Mouse (Mus musculus): ENCODE data around the gene Pnma3. TPM values are rescaled to one million over a fixed set of nuclear protein-coding genes. Genes with fewer than 3 reads are reported as not detected.
"Not testable (repeated sequence)": the region's sequence is repeated elsewhere in the genome, so short reads cannot be mapped to it uniquely, and the experiment has no call there.

Pnma3 gene
- polyA plus RNA-seq, 1 experiment from 2014 or later = 0.11 TPM

DNA sequence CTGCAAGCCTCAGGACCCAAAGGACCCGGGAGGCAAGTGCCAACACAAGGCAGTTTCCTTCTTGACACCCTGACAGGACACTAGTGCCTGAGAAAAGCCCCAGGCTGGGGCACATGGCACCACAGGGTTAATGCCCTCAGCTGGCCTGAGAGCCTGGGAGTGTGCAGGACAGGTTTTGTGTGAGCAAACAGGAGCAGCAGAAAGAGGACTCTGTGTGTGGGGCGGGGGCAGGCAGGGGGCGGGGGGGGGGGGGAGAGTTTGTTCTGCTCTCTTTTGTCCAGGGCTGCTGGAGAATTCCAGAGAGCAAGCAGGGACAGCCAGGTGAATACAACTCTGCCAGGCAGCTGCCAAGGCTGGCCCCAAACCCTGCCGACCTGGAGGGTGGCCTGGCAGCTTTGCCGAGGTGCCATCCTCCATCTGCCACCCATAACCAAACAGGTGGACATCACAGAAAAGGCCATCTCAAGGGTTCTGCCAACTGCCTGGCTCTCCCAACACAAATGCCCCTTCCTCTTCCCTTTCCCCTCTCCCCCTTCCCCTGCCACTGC, 2.3 kb downstream of the Pnma3 start:
- not testable (repeated sequence) for H3K27ac ChIP-seq (replicated peaks; ENCODE audit: low read depth, low read length); H3K4me2 ChIP-seq (ENCODE audit: low read depth, low read length); H3K4me1 ChIP-seq (ENCODE audit: control insufficient read depth, insufficient read depth, low read length); ATAC-seq (replicated peaks; ENCODE audit: insufficient number of reproducible peaks, low FRiP score, low TSS enrichment, low read depth); H3K9ac ChIP-seq (replicated peaks; ENCODE audit: low read length); DNase-seq (ENCODE audit: low spot score); H3K27me3 ChIP-seq (ENCODE audit: control insufficient read depth, insufficient read depth, low read length); H3K4me3 ChIP-seq (ENCODE audit: low read depth, low read length); H3K36me3 ChIP-seq (replicated peaks; ENCODE audit: control insufficient read depth, insufficient read depth, low read depth, low read length); H3K9me3 ChIP-seq (replicated peaks; ENCODE audit: control insufficient read depth, low read length)
- no CpG with 5 or more reads among the region's 5 CpGs for WGBS

DNA sequence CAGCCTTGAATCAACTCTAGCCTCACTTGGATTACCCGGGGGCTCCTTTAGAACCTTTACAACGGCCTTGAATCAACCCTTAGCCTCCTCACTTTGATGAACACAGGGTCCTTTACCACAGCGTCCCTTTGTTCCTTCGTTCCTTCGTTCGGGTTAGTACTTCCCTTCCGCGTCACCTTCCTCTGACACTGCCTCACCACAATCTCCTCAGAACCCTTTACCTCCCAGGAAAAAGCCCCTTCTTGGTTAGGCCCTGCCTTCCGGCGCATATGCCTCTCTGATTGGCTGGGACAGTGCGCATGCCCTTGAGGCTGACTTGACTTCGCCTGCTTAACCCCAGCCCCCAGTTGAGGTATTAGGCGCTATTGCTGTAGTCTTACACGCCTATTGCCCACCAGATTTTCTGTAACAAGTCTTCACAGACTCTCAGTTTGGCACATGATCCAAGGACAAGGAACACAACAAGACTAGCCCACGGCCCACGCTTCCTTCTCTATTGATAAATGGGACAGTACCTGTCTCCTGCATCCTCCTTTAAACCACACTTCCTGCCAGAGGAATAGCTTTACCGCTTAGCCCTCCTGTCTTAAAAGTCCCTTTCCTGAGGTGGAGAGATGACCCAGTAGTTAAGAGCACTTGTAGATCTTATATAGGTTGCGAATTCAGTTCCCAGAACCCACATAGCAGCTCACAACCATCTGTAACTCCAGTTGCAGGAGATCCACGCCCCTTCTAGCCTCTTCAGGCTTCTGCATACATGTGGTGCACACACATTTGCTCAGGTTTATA, 17.9 kb downstream of the Pnma3 start, which contains the start of gene Xlr4a:
Xlr4a (minus strand) TSS at position 212 of the 789 bp plus-strand sequence.
- H3K4me2 ChIP-seq (ENCODE audit: low read depth, low read length); H3K27ac ChIP-seq (replicated peaks; ENCODE audit: low read depth, low read length); H3K9me3 ChIP-seq (replicated peaks; ENCODE audit: control insufficient read depth, low read length); H3K9ac ChIP-seq (replicated peaks; ENCODE audit: low read length); H3K4me1 ChIP-seq (ENCODE audit: control insufficient read depth, insufficient read depth, low read length); DNase-seq (ENCODE audit: low spot score); ATAC-seq (replicated peaks; ENCODE audit: insufficient number of reproducible peaks, low FRiP score, low TSS enrichment, low read depth); H3K4me3 ChIP-seq (ENCODE audit: low read depth, low read length); H3K36me3 ChIP-seq (replicated peaks; ENCODE audit: control insufficient read depth, insufficient read depth, low read depth, low read length); H3K27me3 ChIP-seq (ENCODE audit: control insufficient read depth, insufficient read depth, low read length): not testable (repeated sequence)
- WGBS = 80% methylated on average over 17 of the region's 19 CpGs

DNA sequence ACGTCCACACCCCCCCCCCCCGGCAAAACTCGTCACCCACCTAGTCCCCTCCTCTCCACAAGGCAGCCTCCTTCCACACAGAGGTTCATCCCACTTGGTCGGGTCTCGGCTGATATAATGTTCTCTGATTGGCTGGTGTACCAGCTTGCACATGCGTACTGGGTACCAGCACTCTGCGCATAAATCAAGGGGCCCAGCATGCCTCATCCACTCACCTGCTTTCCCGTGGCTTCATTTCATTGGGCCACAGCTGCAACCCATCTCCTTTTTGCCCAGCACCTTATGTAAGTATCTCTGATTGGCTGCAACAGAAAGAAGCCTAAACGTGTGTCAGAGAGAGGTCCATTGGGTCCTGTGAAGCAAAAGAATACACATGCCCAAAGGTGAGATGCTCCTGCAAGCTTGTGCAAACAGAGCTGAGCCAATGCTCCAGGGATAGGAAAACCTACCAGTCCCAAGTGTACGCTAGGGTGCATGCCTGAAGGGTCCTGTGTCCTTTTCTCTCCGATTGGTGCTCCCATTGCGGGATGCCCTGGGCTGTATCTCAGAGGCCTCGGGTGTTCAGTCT, 32.4 kb downstream of the Pnma3 start, which contains the start of gene Xlr3a:
Xlr3a (minus strand) TSS at position 155 of the 568 bp plus-strand sequence.
- ATAC-seq (replicated peaks; ENCODE audit: insufficient number of reproducible peaks, low FRiP score, low TSS enrichment, low read depth) = not testable (repeated sequence)

DNA sequence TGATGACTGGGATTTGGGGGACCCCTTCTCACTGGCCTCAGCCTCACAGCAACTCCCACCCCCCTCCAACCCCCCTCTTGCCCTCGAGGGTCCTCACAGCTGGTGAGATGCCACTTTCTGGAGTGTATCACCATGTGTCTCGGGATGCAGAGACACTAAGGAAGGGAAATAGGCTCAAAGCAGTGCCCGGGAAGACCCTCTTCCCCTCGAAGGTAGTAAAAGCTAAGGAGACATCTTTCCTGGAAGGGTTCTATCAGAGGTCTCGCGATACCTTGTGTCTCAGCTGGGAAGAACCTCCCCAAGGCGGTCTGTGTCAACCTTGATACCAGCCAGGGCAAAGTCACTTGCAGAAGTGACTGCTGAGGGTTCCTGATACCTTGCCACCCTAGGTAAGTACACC, 52.2 kb downstream of the Pnma3 start, which contains the start of gene Gm14685:
Gm14685 (plus strand) TSS at position 301 of the 400 bp plus-strand sequence.
- WGBS = no CpG with 5 or more reads among the region's 7 CpGs
- not testable (repeated sequence) for H3K4me3 ChIP-seq (ENCODE audit: low read depth, low read length)

More for the DNA sequence above, 32.4 kb downstream of the Pnma3 start, which contains the start of gene Xlr3a:
- not testable (repeated sequence) for H3K4me2 ChIP-seq (ENCODE audit: low read depth, low read length); H3K27ac ChIP-seq (replicated peaks; ENCODE audit: low read depth, low read length); H3K9me3 ChIP-seq (replicated peaks; ENCODE audit: control insufficient read depth, low read length); H3K4me3 ChIP-seq (ENCODE audit: low read depth, low read length); H3K4me1 ChIP-seq (ENCODE audit: control insufficient read depth, insufficient read depth, low read length); DNase-seq (ENCODE audit: low spot score); H3K36me3 ChIP-seq (replicated peaks; ENCODE audit: control insufficient read depth, insufficient read depth, low read depth, low read length); H3K27me3 ChIP-seq (ENCODE audit: control insufficient read depth, insufficient read depth, low read length); H3K9ac ChIP-seq (replicated peaks; ENCODE audit: low read length)
- WGBS = 78% methylated on average over 13 of the region's 13 CpGs

More for the DNA sequence above, 52.2 kb downstream of the Pnma3 start, which contains the start of gene Gm14685:
- not testable (repeated sequence) for H3K9ac ChIP-seq (replicated peaks; ENCODE audit: low read length); ATAC-seq (replicated peaks; ENCODE audit: insufficient number of reproducible peaks, low FRiP score, low TSS enrichment, low read depth); H3K4me2 ChIP-seq (ENCODE audit: low read depth, low read length); H3K4me1 ChIP-seq (ENCODE audit: control insufficient read depth, insufficient read depth, low read length); DNase-seq (ENCODE audit: low spot score); H3K36me3 ChIP-seq (replicated peaks; ENCODE audit: control insufficient read depth, insufficient read depth, low read depth, low read length); H3K27me3 ChIP-seq (ENCODE audit: control insufficient read depth, insufficient read depth, low read length); H3K27ac ChIP-seq (replicated peaks; ENCODE audit: low read depth, low read length); H3K9me3 ChIP-seq (replicated peaks; ENCODE audit: control insufficient read depth, low read length)

Other genes starting within 250 kb of the Pnma3 start
- gene Gabrq, start 239.6 kb upstream of the Pnma3 start, polyA plus RNA-seq (2014; fragmentation: Nextera tagmentation; extraction: Ambion mirVana) = 0.25 and 0.29 TPM in 2 replicates
- 114 and 127 TPM in 2 replicates for gene Cetn2, start 146.4 kb upstream of the Pnma3 start, polyA plus RNA-seq (2014; fragmentation: Nextera tagmentation; extraction: Ambion mirVana)
- 37.0 and 42.3 TPM in 2 replicates for gene Nsdhl, start 146.2 kb upstream of the Pnma3 start, polyA plus RNA-seq (2014; fragmentation: Nextera tagmentation; extraction: Ambion mirVana)
- gene Zfp185, start 77.4 kb upstream of the Pnma3 start, polyA plus RNA-seq (2014; fragmentation: Nextera tagmentation; extraction: Ambion mirVana) = 6.5 and 7.0 TPM in 2 replicates
- gene Pnma5, start 27.7 kb upstream of the Pnma3 start, polyA plus RNA-seq (2014; fragmentation: Nextera tagmentation; extraction: Ambion mirVana) = 0.13 TPM in 1 of 2 replicates, not detected in the other
- 0.83 and 1.0 TPM in 2 replicates for gene Xlr4a, start 17.7 kb downstream of the Pnma3 start, polyA plus RNA-seq (2014; fragmentation: Nextera tagmentation; extraction: Ambion mirVana)
- gene Xlr3a, start 32.3 kb downstream of the Pnma3 start, polyA plus RNA-seq (2014; fragmentation: Nextera tagmentation; extraction: Ambion mirVana) = 3.5 and 5.0 TPM in 2 replicates
- gene Gm14685, start 52.3 kb downstream of the Pnma3 start, polyA plus RNA-seq (2014; fragmentation: Nextera tagmentation; extraction: Ambion mirVana) = not detected in 2 replicates
- gene Xlr5b, start 84.0 kb downstream of the Pnma3 start, polyA plus RNA-seq (2014; fragmentation: Nextera tagmentation; extraction: Ambion mirVana) = not detected in 2 replicates
- not detected in 2 replicates for gene DXBay18, start 84.7 kb downstream of the Pnma3 start, polyA plus RNA-seq (2014; fragmentation: Nextera tagmentation; extraction: Ambion mirVana)
- gene Spin2d, start 112.2 kb downstream of the Pnma3 start, polyA plus RNA-seq (2014; fragmentation: Nextera tagmentation; extraction: Ambion mirVana) = not detected in 2 replicates
- 13.0 and 13.8 TPM in 2 replicates for gene Xlr3b, start 127.4 kb downstream of the Pnma3 start, polyA plus RNA-seq (2014; fragmentation: Nextera tagmentation; extraction: Ambion mirVana)
- gene Xlr4b, start 149.5 kb downstream of the Pnma3 start, polyA plus RNA-seq (2014; fragmentation: Nextera tagmentation; extraction: Ambion mirVana) = 1.1 TPM in 1 of 2 replicates, not detected in the other
- gene F8a, start 163.5 kb downstream of the Pnma3 start, polyA plus RNA-seq (2014; fragmentation: Nextera tagmentation; extraction: Ambion mirVana) = 8.6 and 9.4 TPM in 2 replicates
- gene Xlr4c, start 178.3 kb downstream of the Pnma3 start, polyA plus RNA-seq (2014; fragmentation: Nextera tagmentation; extraction: Ambion mirVana) = not detected in 2 replicates
- gene Xlr3c, start 200.6 kb downstream of the Pnma3 start, polyA plus RNA-seq (2014; fragmentation: Nextera tagmentation; extraction: Ambion mirVana) = 0.55 TPM in 1 of 2 replicates, not detected in the other
- not detected in 2 replicates for gene Xlr5a, start 228.2 kb downstream of the Pnma3 start, polyA plus RNA-seq (2014; fragmentation: Nextera tagmentation; extraction: Ambion mirVana)
- not detected in 2 replicates for gene Xlr5c, start 228.2 kb downstream of the Pnma3 start, polyA plus RNA-seq (2014; fragmentation: Nextera tagmentation; extraction: Ambion mirVana)

All from embryonic facial prominence, embryonic 11.5 days (tissue).